Mouse (Mus musculus) liver, embryonic 13.5 days (tissue): ENCODE results near the gene Irf2bp2. TPM values are rescaled to one million over a fixed set of nuclear protein-coding genes. Genes with fewer than 3 reads are reported as not detected.
A peak's percentile ranks its signal among the peaks of the same experiment; 100 is the strongest.

Source experiments
- ATAC-seq: fragments of 200-750 bp; cut with Nextera tagmentation; 2 replicates; pipeline ENCODE4 v1.8.0; 2017; ENCODE audit warnings: low read depth, mild to moderate bottlenecking, moderate number of reproducible peaks, moderate library complexity
- DNase-seq: peaks from one replicate; pipeline ENCODE4 v3.0.0; 2022
- H3K27ac ChIP-seq: fragments of 300-500 bp; sonication (generic); 2 replicates; pipeline ENCODE4 v1.5.1; 2015; ENCODE audit warnings: moderate library complexity, mild to moderate bottlenecking, inconsistent platforms
- H3K27me3 ChIP-seq: fragments of 300-500 bp; sonication (generic); 2 replicates; pipeline ENCODE4 v1.6.1; 2015; ENCODE audit warnings: mild to moderate bottlenecking, inconsistent platforms
- H3K36me3 ChIP-seq: fragments of 300-500 bp; sonication (generic); 2 replicates; pipeline ENCODE4 v1.6.1; 2015; ENCODE audit warnings: mild to moderate bottlenecking, inconsistent platforms
- H3K4me1 ChIP-seq: fragments of 300-500 bp; sonication (generic); replicated peaks from 2 replicates; pipeline ENCODE4 v1.6.1; 2015; ENCODE audit warnings: inconsistent platforms
- H3K4me2 ChIP-seq: fragments of 300-500 bp; sonication (generic); 2 replicates; pipeline ENCODE4 v1.6.1; 2015; ENCODE audit warnings: inconsistent platforms, mild to moderate bottlenecking, moderate library complexity
- H3K4me3 ChIP-seq: fragments of 300-500 bp; sonication (generic); replicated peaks from 2 replicates; pipeline ENCODE4 v1.5.1; 2015; ENCODE audit warnings: mild to moderate bottlenecking, inconsistent platforms
- H3K9ac ChIP-seq: fragments of 300-500 bp; sonication (generic); 2 replicates; pipeline ENCODE4 v1.6.1; 2015; ENCODE audit warnings: mild to moderate bottlenecking, inconsistent platforms
- H3K9me3 ChIP-seq: fragments of 300-500 bp; sonication (generic); replicated peaks from 2 replicates; pipeline ENCODE4 v1.6.1; 2016; ENCODE audit warnings: inconsistent platforms
- WGBS: fragments of 180-500 bp; shearing (Covaris S2); methylation state at CpG from one replicate; pipeline ENCODE4 v1.1.7; 2015; ENCODE audit not compliant: insufficient replicate concordance; 5-methylcytosine and 5-hydroxymethylcytosine counted together
- polyA plus RNA-seq: library from polyadenylated mRNA; unstranded; fragments of >200 nt; fragmentation: Nextera tagmentation; extraction: Ambion mirVana; gene quantifications from 2 replicates; pipeline ENCODE4 v1.2.1, GENCODE M21; 2015

The Irf2bp2 gene
- polyA plus RNA-seq, 1 experiment from 2014 or later: 3.8 TPM

DNA sequence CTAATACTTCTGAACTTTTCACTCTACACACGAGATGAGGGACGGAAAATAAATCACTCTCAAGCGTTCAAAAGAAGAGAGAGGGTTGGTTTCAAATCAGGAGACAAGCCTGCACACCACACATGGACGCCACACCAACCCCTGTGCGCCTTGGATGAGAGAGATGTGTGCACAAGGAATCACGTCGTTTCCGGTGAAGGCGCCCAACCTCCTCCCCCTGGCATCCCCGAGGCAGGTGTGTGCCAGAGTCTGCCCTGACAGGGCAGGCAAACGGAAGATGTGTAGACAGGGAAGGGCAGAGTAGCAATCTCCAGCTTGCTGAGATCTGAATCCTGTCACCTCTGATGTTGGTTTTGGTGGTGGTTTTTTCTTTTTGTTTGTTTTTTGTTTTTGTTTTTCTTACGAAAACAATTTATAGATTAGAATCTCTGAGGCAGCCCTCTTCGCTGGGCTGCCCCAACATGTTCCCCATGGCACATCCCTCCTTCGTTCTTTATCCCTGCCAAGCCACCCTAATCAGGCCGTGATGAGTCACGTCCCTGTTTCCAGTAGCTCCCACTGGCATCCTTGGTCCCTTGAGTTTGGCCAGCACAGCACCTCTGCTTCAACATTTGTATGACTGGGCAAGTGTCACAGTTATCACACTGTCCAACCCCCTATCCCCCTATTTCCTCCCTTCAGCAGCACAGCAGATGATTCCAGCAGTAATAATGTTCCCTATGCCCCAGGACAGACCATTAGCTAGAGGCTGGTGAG, 18.7 kb downstream of the Irf2bp2 start:
- WGBS: 74% methylated on average over 16 of the region's 16 CpGs
- Histone ChIP-seq H3K36me3 (no peaks in the 10 kb centered on the region), H3K27me3 (no peaks in the 10 kb centered on the region), H3K4me2 (no peak overlapping the region), H3K9me3 (no peaks in the 10 kb centered on the region), H3K4me1 (0 out of 2 replicates have a peak, but pooled peaks cover 3% of the 10 kb centered on the region), H3K9ac (no peak overlapping the region), H3K27ac (no peak overlapping the region), H3K4me3 (no peak overlapping the region)
- DNase-seq (no peak), ATAC-seq (no peak)

DNA sequence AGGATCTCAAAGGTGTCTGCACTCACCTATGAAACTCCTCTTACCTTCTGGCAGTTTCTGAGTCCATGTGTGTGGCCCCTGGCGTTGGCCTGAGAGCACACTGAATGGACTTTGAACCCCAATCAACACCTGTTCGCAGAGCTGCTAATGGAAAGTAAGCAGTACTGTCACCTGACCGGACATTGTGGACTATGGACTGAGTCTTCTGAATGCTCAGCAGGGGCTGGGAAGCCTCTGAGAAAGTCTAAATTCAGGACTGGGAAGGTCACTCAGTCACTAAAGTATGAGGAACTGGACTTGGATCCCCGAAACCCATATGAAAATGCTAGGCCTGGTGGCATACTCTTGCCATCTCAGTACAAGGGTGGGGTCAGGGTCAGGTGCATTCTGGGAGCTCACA, 19.9 kb downstream of the Irf2bp2 start:
- H3K4me2 ChIP-seq: no peak overlapping the region
- H3K4me1 ChIP-seq: 0 out of 2 replicates have a peak, but pooled peaks cover 3% of the 10 kb centered on the region
- DNase-seq: no peak
- no peak overlapping the region for H3K27ac ChIP-seq
- 65% methylated on average over 4 of the region's 4 CpGs for WGBS
- H3K4me3 ChIP-seq: no peak overlapping the region
- 0 out of 2 replicates have a peak, but pooled peaks have one; percentile 16 for ATAC-seq
- no peaks in the 10 kb centered on the region for H3K27me3 ChIP-seq
- H3K36me3 ChIP-seq: no peaks in the 10 kb centered on the region
- no peak overlapping the region for H3K9ac ChIP-seq
- H3K9me3 ChIP-seq: no peaks in the 10 kb centered on the region

DNA sequence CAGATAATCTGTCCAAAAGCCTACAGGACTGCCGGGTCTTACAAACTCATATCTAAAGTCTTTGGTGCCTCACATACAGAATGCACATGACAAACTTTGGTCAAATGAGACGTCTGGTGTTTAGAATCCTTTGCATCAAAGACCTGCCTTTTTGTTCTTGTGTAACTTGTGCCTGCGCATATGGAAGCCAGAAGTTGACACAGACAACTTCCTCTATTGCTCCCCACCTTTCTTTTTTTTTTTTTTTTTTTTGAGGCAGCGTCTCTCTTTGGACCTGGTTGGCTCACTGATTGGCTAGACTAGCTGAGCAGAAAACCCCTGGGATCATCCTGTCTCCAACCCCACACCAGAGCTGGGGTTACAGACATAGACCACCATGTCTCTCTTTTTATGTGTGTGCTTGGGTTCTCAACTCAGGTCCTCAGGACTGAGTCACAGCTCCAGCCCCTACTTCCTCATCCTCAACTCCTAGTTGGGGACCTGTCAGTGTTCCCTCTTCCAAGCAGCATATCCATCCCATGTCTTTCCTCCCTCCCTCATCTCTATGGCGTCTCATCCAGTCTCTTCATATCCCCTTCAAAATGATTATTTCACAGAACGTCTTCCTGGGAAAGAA, 20.6 kb downstream of the Irf2bp2 start:
- Histone ChIP-seq H3K27ac (no peak overlapping the region), H3K4me1 (0 out of 2 replicates have a peak, but pooled peaks cover 3% of the 10 kb centered on the region), H3K9me3 (no peaks in the 10 kb centered on the region), H3K36me3 (no peaks in the 10 kb centered on the region), H3K4me3 (no peak overlapping the region), H3K4me2 (no peak overlapping the region), H3K9ac (no peak overlapping the region), H3K27me3 (no peaks in the 10 kb centered on the region)
- ATAC-seq: no peak
- 54% methylated on average over 6 of the region's 6 CpGs for WGBS
- DNase-seq: no peak

DNA sequence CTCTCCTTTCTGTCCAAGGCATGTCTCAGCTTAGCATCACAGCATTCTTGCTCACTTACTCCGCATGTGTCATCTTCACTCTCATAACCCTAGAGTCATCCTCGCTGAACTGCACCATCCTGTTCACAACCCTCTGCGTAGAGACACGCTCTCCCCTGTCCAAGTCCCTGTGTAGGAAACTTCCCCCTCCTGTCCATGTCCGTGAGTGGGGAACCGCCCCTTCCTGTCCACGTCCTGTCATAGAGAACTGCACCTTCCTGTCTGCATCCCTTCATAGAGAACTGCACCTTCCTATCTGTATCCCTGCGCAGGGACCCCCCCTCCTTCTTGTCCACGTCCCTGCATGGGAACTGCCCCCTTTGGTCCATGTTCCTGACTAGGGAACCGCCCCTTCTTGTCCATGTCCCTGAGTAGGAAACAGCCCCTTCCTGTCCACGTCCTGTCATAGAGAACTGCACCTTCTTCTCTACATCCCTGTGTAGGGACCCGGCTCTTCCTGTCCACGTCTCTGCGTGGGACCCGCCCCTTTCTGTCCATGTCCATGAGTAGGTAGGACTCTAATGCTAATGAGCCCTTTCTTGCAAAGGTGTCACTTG, 22.6 kb downstream of the Irf2bp2 start:
- H3K9me3 ChIP-seq: no peaks in the 10 kb centered on the region
- DNase-seq (no peak), ATAC-seq (peak; percentile 30; the same call in 1 of the 2 replicates)
- no peaks in the 10 kb centered on the region for H3K36me3 ChIP-seq
- no peak overlapping the region for H3K9ac ChIP-seq
- 36% methylated on average over 15 of the region's 15 CpGs for WGBS
- no peak overlapping the region for H3K27ac ChIP-seq
- no peaks in the 10 kb centered on the region for H3K27me3 ChIP-seq
- no peak overlapping the region for H3K4me2 ChIP-seq
- no peak overlapping the region for H3K4me3 ChIP-seq
- H3K4me1 ChIP-seq: peaks cover 11% of the 10 kb centered on the region; the same call in 1 of the 2 replicates

DNA sequence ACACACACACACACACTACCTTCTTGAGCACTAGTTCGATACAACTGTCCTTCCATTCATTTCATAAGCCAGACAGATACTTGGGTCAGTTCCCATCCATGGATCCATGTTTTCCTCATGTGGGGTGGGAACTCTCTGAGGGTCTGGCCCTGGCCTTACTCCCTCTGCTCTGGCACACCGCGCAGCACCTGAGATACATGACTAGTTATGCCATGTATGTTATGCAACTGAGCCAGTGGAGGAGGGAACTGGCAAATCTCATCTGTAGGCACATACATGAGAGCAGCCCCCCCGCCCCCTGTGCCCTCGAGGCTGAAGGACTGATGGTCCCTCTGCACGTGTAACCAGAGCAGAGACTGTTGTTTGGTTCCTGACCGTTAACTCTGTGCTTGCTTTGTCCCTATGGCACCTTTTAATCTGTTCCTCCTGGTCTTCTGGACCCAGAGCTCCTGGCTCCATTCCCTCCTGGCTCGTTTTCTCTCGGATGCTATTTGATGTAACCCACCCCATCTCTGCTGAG, 23.2 kb downstream of the Irf2bp2 start:
- Histone ChIP-seq H3K36me3 (no peaks in the 10 kb centered on the region), H3K9me3 (no peaks in the 10 kb centered on the region), H3K27ac (no peak overlapping the region), H3K9ac (no peak overlapping the region), H3K4me2 (no peak overlapping the region), H3K4me1 (peaks cover 16% of the 10 kb centered on the region; the same call in 1 of the 2 replicates), H3K4me3 (no peak overlapping the region), H3K27me3 (no peaks in the 10 kb centered on the region)
- 67% methylated on average over 9 of the region's 9 CpGs for WGBS
- ATAC-seq: no peak
- no peak for DNase-seq

DNA sequence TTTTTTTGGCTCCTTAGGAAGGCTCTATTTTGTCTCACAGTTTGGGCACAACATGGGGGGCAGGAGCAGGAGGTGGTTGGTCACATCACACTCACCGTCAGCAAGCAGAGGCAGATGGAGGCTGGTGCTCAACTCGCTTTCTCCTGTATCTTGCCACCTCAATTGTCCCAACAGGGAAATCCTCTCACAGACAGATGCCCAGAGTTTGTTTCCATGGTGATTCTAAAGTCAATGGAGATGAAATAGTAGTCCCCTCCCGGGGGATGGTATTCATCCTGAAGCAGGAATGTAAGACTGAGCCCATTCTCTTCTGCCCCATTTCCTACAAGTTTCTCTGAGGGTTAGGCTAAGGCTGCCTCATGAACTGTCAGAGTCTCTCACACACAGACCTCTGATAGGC, 23.7 kb downstream of the Irf2bp2 start:
- Histone ChIP-seq H3K4me1 (peaks cover 16% of the 10 kb centered on the region; the same call in 1 of the 2 replicates), H3K9me3 (no peaks in the 10 kb centered on the region), H3K4me2 (no peak overlapping the region), H3K36me3 (no peaks in the 10 kb centered on the region), H3K4me3 (no peak overlapping the region), H3K9ac (no peak overlapping the region), H3K27me3 (no peaks in the 10 kb centered on the region), H3K27ac (no peak overlapping the region)
- ATAC-seq: no peak
- WGBS: 59% methylated on average over 3 of the region's 3 CpGs
- no peak for DNase-seq

DNA sequence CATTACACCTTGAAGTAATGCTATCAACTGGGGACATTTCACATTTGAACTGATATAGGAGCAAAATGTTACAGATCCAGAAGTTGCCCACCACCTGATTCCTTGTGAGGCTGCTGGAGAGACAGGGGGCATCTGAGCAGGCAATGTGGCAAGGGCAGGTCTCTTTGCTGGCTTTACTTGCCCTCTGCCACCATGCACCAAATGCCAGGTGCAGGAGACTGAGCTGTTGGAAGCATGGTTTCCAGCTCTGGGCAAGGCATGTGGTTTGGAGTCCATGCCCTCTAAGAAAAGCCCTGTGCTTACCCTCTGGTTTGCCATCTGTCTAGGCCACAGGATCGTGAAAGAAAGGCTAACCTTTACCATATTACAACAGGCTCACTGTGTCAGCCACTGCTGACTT, 24.1 kb downstream of the Irf2bp2 start:
- 62% methylated on average over 1 of the region's 1 CpGs for WGBS
- Histone ChIP-seq H3K4me1 (peaks cover 16% of the 10 kb centered on the region; the same call in 1 of the 2 replicates), H3K27ac (no peak overlapping the region), H3K9ac (no peak overlapping the region), H3K9me3 (no peaks in the 10 kb centered on the region), H3K4me3 (no peak overlapping the region), H3K27me3 (no peaks in the 10 kb centered on the region), H3K4me2 (no peak overlapping the region), H3K36me3 (no peaks in the 10 kb centered on the region)
- no peak for ATAC-seq
- no peak for DNase-seq

DNA sequence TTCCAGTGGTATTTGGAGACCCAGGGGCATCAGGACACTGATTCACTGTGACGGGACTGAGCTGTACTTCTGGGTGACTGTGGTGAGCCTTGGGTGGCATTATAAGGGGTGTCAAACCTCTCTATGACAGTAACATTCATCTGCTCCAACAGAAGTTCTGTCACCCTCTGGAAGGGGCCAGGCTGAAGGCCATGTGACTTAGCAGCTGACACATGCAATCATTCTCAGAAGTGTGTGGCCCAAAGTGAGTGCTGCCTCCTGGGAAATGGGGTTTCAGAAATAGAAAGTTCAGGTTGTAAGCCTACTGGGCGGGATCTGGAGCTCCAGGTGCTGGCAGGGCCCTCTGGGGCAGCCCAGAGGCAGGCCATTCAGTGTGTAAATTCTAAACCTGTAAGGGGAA, 26.1 kb downstream of the Irf2bp2 start:
- Histone ChIP-seq H3K9me3 (no peaks in the 10 kb centered on the region), H3K27ac (no peak overlapping the region), H3K36me3 (no peaks in the 10 kb centered on the region), H3K9ac (no peak overlapping the region), H3K4me2 (no peak overlapping the region), H3K4me1 (peaks cover 16% of the 10 kb centered on the region; the same call in 1 of the 2 replicates), H3K27me3 (no peaks in the 10 kb centered on the region), H3K4me3 (no peak overlapping the region)
- WGBS: 46% methylated on average over 2 of the region's 2 CpGs
- ATAC-seq (no peak), DNase-seq (no peak)

DNA sequence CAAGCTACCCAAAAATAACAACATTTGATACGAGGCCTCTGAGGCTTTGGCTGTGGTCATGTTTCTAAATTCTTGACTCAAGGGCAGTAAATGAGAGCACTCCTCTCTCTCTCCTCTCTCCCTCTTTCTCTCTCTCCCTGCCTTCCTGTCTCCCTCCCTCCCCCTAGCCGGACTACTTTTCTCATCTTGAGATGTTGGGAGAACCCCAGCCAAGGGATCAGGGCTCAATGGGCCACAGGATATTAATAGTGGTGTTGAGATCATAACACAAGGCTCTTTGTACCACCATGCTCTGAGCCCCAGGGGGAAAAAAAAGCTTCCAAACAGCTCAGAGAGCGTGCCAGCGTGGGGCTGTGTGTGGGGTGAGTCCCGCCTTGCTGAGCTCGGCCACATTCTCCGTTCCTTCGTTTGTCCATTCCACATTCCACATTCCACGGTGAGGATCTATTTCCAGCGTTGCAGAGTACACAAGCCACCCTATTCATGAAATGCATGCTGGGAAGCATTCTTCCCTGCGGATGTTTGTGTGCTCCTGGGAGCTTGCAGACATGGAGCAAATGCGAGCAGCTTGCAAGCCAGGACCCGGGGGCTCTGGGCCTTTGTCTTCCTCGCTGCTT, 27.2 kb downstream of the Irf2bp2 start:
- H3K4me2 ChIP-seq: no peak overlapping the region
- H3K27me3 ChIP-seq: no peaks in the 10 kb centered on the region
- no peak overlapping the region for H3K4me3 ChIP-seq
- no peak for DNase-seq
- H3K36me3 ChIP-seq: no peaks in the 10 kb centered on the region
- no peak for ATAC-seq
- no peaks in the 10 kb centered on the region for H3K9me3 ChIP-seq
- H3K9ac ChIP-seq: no peak overlapping the region; the same call in 1 of the 2 replicates
- no peak overlapping the region for H3K27ac ChIP-seq
- H3K4me1 ChIP-seq: peaks cover 16% of the 10 kb centered on the region; the same call in 1 of the 2 replicates
- WGBS: 44% methylated on average over 14 of the region's 14 CpGs

DNA sequence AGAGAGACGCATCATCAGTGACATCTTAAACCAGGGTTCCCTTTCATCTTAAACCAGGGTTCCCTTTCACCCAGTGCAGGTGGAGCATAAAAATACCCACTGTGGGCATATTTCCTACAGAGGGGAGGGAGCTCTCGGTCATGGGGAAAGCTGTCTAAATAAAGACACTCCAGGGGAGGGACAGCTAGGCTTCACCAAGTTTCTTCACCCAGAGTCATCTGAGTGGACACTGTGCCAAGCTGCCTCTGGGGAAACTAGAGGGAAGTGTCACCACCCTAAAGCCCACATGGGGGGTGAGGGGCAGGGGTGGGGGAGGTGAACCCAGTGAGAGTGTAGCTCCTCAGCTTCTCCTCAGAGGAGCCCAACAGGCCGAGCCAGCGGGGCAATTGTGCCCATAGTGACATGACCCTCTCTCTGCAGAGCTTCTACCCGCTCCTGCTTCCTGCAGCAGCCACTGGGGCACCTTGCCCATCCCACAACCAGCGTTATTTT, 27.8 kb downstream of the Irf2bp2 start:
- Histone ChIP-seq H3K36me3 (no peaks in the 10 kb centered on the region), H3K9me3 (no peaks in the 10 kb centered on the region), H3K27me3 (no peaks in the 10 kb centered on the region), H3K4me3 (no peak overlapping the region), H3K27ac (no peak overlapping the region), H3K4me2 (no peak overlapping the region), H3K9ac (no peak overlapping the region), H3K4me1 (peaks cover 14% of the 10 kb centered on the region; the same call in 1 of the 2 replicates)
- 46% methylated on average over 6 of the region's 6 CpGs for WGBS
- ATAC-seq: no peak
- DNase-seq: no peak
